Mouse (Mus musculus) cerebellum, postnatal 14 days (tissue): ENCODE results near the gene Cldn6.

Experiments
- DNase-seq, 2 experiments: peaks; one replicate each; pipeline ENCODE4 v3.0.0; 2021; ENCODE audit warnings: mixed read lengths in 2 of 2

Cldn6 gene

DNA sequence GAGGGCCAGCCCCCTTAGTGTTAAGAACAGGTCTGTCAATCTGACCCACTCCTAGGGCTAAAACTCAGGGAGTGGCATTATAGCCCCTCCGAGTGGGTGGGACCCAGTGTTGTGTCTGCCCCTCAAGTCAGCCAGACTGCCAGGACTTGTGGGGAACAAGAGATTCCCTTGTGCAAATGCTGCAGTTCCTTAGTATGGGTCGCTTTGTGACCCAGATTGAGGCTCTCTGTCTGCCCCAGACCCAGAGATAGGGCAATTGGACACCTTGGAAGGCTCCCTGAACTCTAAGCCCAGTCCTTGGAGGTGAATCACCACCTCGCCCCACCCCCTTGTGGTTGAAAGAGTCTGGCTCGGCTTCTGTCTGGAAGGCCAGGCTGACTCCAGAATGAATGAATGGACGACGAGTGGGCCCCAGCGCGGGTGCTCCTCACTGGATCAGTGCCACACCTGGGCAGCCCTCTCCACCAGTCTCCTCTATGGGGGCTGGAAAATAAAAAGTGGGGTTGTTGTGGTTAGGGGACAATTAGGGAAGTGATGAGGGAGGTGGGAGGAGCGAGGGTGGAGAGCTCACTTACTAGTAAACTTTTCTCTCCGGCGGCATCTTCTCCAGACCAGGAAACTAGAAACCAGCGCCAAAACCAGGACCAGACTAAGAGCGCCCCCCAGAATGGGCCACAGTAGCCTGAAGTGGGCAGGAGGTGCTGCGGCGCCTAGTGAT lies 3.3 kb upstream of the Cldn6 start:
- DNase-seq: peak; percentile 58 to 69

GRCm38 (mm10) chr17:23676473-23677031 lies 2.5 kb upstream of the Cldn6 start:
- DNase-seq: peak; percentile 63 to 68

GRCm38 (mm10) chr17:23677236-23677679 lies 1.8 kb upstream of the Cldn6 start, which contains the start of gene Tnfrsf12a:
Gene Tnfrsf12a (minus strand): TSS chr17:23677468.
- peak; percentile 81 to 88 for DNase-seq

DNA sequence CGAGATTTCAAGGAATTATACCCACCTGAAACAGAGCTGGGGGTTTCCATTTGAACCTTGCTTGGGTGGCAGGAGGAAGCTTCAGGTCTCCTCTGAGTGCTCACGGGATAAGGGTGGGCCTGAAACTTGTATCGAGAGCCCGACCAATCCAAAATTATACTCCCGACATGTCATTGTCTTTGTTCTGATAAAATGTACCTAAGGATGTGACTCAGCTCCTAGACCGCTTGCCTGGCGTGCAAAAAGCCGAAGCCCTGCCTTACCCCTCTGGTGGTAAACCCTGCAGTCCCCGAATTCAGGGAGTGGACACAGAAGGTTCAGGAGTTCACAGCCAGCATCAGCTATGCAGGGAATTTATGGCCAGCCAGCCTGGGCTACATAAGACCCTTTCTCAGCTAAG lies 1.3 kb downstream of the Cldn6 start:
- no peak for DNase-seq

DNA sequence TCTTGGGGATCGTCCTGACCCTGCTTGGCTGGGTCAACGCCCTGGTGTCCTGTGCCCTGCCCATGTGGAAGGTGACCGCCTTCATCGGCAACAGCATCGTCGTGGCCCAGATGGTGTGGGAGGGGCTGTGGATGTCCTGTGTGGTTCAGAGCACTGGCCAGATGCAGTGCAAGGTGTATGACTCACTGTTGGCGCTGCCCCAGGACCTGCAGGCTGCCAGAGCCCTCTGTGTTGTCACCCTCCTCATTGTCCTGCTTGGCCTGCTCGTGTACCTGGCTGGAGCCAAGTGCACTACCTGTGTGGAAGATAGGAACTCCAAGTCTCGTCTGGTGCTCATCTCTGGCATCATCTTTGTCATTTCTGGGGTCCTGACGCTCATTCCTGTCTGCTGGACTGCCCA lies 2.0 kb downstream of the Cldn6 start:
- DNase-seq: no peak

DNA sequence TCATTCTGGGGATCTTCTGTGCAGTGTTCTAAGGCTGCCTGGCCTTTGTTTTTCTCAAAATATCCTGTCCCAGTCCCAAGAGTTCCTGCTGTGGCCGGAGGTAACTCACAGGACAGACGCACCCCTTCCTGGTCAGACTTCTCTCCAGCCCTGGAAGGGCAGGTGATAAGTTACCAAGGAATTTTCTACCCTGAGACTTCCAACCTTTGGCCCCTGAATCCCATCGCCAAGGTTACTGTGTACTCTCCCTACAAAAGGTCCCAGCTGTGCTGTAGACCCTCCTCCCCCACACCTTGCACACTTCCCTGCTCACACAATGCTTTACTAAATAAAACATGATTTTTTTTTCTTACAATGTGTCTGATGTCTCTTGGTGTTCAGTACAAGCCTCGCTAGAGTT lies 3.0 kb downstream of the Cldn6 start:
- DNase-seq: no peak

- no peak for DNase-seq
Measured at GRCm38 (mm10) chr17:23682530-23682929, 3.5 kb downstream of the Cldn6 start.

- peak in 1 of 2 experiments; percentile 34 for DNase-seq
Measured at GRCm38 (mm10) chr17:23683226-23683625, 4.2 kb downstream of the Cldn6 start.

GRCm38 (mm10) chr17:23683856-23684672 lies 5.0 kb downstream of the Cldn6 start, which contains the start of gene Cldn9:
Gene Cldn9 (minus strand): TSS chr17:23684026.
- no peak for DNase-seq

DNA sequence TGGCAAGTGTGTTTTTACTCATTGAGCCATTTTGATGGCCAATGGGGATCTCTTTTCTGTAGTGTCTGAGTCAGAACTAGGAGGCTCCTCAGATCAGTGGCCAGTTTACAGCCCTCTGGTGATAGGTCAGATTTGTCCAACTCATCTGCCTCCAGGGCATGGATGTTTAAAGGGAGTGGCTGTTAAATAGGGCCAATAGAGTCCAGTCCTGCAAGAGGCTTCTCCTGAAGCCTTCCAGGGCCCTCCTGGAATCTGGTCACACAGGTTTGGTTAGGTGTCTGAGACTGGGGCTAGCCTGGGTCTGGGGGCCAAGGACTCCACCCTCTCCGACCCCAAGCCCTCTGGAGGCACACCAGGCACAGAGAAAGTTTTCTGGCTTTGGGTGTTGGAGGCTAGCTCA lies 15.4 kb downstream of the Cldn6 start:
- no peak for DNase-seq

GRCm38 (mm10) chr17:23695801-23696200 lies 16.8 kb downstream of the Cldn6 start:
- DNase-seq: no peak

DNA sequence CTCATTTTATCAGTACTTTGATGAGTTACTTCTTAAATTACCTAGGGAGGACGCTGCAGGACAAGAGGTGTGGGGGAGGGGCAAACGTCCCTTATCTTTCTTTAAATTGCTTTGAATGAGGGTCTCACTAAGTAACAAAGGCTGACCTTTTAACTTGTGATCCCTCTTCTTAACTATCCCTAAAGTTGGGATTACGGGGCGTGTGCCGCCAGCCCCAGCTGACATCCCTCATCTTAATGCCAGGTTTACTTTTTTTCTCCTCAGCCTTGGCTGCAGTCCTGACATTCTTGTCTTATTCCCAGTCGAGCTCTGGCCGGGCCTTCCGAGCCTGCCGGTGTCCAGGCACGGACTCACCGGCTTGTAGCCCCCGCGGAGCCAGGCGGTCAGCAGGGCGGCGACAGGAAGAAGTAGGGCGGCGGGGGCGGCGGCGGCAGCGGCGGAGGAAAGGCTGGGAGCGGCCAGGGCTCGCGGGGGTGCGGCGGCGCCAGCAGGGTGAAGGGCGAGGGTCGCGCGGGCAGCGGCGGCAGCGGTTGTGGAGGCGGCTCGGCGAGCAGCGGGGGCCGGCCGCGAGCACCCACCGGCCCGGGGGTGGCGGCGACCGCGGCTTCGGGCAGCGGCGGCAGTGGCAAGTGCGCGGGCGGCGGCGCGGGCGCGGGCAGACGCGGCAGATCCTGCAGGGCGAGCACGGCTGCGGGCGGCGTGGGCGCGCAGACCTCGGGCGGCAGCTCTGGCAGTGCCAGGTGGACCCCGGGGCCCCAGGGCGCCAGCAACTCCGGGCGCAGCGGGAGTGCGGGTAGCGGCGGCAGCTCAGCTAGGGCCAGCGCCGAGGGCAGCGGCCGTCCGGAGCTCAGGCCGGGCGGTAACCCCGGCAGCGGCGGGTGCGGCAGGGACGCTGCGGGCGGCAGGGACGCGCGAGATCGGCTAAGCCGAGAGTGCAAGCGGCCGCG lies 20.4 kb downstream of the Cldn6 start:
- DNase-seq: peak; percentile 66 to 68

- DNase-seq: peak; percentile 95 to 96
Measured at GRCm38 (mm10) chr17:23700079-23700478, 21.0 kb downstream of the Cldn6 start.

- no peak for DNase-seq
Measured at GRCm38 (mm10) chr17:23703301-23703700, 24.3 kb downstream of the Cldn6 start.

DNA sequence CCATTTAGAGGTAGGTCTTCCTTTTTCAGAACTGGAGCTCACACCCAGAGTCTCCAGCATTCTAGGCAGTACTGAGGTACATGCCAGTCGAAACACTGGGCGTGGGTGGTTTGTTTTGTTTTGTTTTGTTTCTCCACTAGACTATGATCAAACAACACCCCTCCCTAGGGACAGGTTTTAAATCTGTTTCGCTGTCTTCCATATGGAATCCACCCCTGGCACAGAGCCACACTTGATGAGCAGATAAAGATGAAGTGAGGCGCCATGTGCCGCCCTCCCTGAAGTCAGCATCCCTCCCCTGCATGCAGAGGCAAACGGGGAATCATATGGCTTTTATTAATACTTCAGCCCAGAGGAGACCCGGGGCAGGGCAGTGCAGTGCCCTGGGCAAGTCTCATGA lies 25.7 kb downstream of the Cldn6 start:
- peak in 1 of 2 experiments; percentile 42 for DNase-seq

DNA sequence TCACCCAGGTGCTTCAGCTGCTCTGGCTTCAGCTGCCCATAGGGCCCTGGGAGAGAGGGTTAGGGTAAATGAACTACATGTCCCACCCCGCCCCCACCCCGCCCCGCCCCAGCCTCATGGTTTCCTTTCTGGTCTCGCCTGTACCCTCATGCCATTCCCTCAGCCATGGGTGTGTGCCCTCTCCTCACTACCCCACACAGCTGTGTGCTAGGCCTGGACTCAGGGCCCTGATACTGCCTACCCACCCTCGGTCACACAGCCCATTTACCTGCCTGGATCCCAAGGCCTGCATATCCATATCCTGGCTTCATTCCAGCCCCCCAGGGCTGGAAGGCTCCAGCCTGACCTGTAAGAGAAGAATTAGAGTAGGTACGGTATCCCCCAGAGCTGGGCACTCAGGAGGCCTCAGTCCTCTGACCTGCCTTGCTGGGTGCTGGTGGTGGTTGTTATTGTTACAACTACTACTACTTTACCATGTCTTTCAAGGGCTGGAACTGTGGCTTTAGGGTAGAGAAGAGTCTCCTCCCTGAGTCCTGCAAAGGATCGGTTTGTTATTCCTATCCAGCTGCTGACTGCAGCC lies 26.6 kb downstream of the Cldn6 start:
- DNase-seq: no peak

DNA sequence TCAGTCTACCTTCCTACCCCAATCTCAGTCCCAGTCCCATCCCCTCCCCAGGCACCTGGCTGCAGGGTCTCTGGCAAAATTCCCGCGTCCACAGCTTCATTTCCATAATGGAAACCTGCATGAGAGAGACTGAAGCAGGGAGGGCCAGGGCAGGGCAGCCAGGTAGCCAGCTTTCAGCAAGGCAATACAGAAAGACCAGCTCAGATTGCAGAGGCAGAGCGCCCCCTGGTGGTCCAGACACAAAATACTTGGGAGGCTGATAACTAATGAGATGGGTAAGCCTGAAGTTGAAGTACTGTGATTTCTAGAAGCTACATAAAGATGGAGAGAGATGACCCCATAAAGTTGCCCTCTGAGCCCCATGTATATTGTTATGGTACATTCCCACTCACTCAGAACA lies 27.2 kb downstream of the Cldn6 start:
- DNase-seq: peak; percentile 90 to 92

DNA sequence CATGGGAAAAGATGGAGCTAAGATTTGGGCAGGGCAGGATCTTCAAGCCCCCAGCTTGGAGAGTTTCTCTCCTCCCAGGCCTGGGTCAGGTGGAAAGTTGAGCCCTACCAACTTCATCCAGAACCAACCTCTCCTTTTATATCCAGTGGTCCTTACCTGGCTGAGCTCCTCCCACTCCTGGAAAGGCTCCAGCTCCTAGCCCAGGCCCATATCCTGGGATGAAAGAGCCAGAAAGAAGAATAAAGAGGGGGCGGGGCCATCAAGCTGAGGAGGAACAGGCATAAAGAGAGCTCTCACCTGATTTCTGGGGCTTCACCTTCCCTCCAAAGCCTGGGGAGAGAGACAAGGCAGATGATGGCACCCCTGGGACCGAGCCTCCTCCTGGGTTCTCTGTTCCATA lies 38.0 kb downstream of the Cldn6 start:
- DNase-seq: no peak

DNA sequence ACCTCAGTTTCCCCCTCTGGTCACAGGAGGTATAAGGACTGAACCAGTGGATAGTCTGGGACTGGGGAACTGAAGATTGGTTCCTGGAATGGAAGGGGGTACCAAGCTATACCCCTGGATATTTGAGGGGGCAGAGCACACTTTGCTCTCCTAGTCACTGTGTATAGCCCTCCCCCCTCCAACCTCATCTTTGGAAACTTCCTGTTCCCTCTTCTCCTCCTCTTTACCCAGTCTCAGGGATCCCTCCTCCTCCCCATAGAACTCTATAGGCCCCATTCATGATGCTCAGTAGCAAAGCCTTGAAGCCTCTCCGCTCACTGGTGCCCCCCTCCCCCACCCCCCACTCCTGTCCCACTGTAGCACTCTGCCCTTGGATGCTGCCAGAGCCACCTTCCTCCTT lies 40.4 kb downstream of the Cldn6 start:
- no peak for DNase-seq

DNA sequence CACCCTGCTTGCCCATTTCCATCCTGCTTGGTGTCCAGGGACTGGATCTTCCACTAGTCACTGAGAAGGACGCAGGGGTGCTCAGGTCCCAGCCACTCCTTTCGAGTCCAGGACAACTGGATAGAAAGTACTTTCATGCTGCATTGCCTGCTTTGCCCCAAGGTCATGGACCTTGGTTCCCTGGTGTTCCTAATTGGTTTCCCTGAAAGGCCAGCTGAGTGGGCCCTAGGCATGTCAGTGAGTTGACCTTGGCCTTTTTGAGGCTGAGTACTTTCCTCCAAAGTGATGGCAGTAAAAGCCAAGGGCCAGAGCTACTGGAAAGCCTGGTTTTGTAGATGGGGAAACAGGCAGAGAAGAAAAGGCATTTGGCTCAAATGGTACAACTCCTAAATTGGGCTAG lies 42.8 kb downstream of the Cldn6 start:
- no peak for DNase-seq

- no peak for DNase-seq
Measured at GRCm38 (mm10) chr17:23722376-23723125, 43.5 kb downstream of the Cldn6 start, which contains the start of gene 1520401A03Rik. Gene 1520401A03Rik (minus strand): TSS chr17:23722783.
